Mouse (Mus musculus) forebrain, embryonic 15.5 days (tissue): ENCODE measurements around the gene Tigit. TPM values are rescaled to one million over a fixed set of nuclear protein-coding genes. Genes with fewer than 3 reads are reported as not detected.

Experiments
- ATAC-seq: fragments of 200-750 bp; cut with Nextera tagmentation; replicated peaks from 2 replicates; pipeline ENCODE4 v1.8.0; 2017; ENCODE audit warnings: mild to moderate bottlenecking, moderate TSS enrichment, moderate library complexity
- H3K27ac ChIP-seq: fragments of 300-500 bp; sonication (generic); replicated peaks from 2 replicates; pipeline ENCODE4 v1.5.1; 2015; ENCODE audit warnings: mild to moderate bottlenecking, inconsistent platforms
- H3K27me3 ChIP-seq: fragments of 300-500 bp; sonication (generic); 2 replicates; pipeline ENCODE4 v1.6.1; 2015; ENCODE audit warnings: inconsistent platforms
- H3K36me3 ChIP-seq: fragments of 300-500 bp; sonication (generic); 2 replicates; pipeline ENCODE4 v1.6.1; 2015; ENCODE audit warnings: mild to moderate bottlenecking, inconsistent platforms
- H3K4me1 ChIP-seq: fragments of 300-500 bp; sonication (generic); 2 replicates; pipeline ENCODE4 v1.6.1; 2015; ENCODE audit warnings: inconsistent platforms
- H3K4me2 ChIP-seq: fragments of 300-500 bp; sonication (generic); replicated peaks from 2 replicates; pipeline ENCODE4 v1.6.1; 2015; ENCODE audit warnings: mild to moderate bottlenecking, inconsistent platforms
- H3K4me3 ChIP-seq: fragments of 300-500 bp; sonication (generic); 2 replicates; pipeline ENCODE4 v1.5.1; 2015; ENCODE audit warnings: mild to moderate bottlenecking, inconsistent platforms
- H3K9ac ChIP-seq: fragments of 300-500 bp; sonication (generic); replicated peaks from 2 replicates; pipeline ENCODE4 v1.6.1; 2015; ENCODE audit warnings: mild to moderate bottlenecking, inconsistent platforms
- H3K9me3 ChIP-seq: fragments of 300-500 bp; sonication (generic); 2 replicates; pipeline ENCODE4 v1.6.1; 2016; ENCODE audit warnings: inconsistent platforms
- WGBS: fragments of 180-500 bp; shearing (Covaris S2); methylation state at CpG from one replicate; pipeline ENCODE4 v1.1.7; 2015; ENCODE audit warnings: mixed read lengths; 5-methylcytosine and 5-hydroxymethylcytosine counted together
- polyA plus RNA-seq: library from polyadenylated mRNA; unstranded; fragments of >200 nt; fragmentation: Nextera tagmentation; extraction: Ambion mirVana; gene quantifications from 2 replicates; pipeline ENCODE4 v1.2.1, GENCODE M21; 2015

Tigit gene
- polyA plus RNA-seq, 1 experiment from 2014 or later, result not detected

GRCm38 (mm10) chr16:43661576-43661975 lies 2.4 kb downstream of the Tigit start:
- no peak for ATAC-seq
- Histone ChIP-seq H3K4me3 (no peak overlapping the region), H3K9ac (no peak overlapping the region), H3K4me1 (no peaks in the 10 kb centered on the region), H3K27ac (no peak overlapping the region), H3K36me3 (no peaks in the 10 kb centered on the region), H3K27me3 (no peaks in the 10 kb centered on the region), H3K4me2 (no peak overlapping the region), H3K9me3 (no peaks in the 10 kb centered on the region)
- WGBS, result 98% methylated on average over 5 of the region's 5 CpGs

- ATAC-seq, result no peak
- H3K4me3 ChIP-seq, result no peak overlapping the region
- WGBS, result 92% methylated on average over 6 of the region's 6 CpGs
- no peak overlapping the region for H3K4me2 ChIP-seq
- no peaks in the 10 kb centered on the region for H3K4me1 ChIP-seq
- H3K36me3 ChIP-seq, result no peaks in the 10 kb centered on the region
- H3K9me3 ChIP-seq, result no peaks in the 10 kb centered on the region
- H3K27ac ChIP-seq, result no peak overlapping the region
- no peaks in the 10 kb centered on the region for H3K27me3 ChIP-seq
- H3K9ac ChIP-seq, result no peak overlapping the region
Observed at GRCm38 (mm10) chr16:43655183-43655787, 8.7 kb downstream of the Tigit start.

DNA sequence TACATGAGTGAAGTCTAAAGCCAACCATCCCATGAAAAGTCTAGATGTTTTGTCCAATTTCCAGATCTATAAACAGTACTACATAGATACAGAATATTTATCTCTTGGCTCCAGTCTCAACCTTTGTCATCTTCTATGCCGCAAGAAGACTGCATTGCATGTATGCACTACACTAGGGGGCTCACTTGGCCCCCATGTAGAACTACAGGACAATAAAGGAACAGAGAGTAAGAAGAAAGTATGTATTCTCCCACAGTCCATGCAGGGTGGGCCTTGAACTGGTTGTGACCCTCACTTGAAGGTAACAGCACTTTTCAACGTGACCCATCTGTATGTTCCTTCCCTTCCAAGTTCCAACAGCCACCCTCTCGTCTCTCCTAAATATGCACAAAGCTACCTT lies 9.7 kb downstream of the Tigit start:
- WGBS, result 90% methylated on average over 3 of the region's 3 CpGs
- ATAC-seq, result no peak
- no peaks in the 10 kb centered on the region for H3K36me3 ChIP-seq
- no peak overlapping the region for H3K27ac ChIP-seq
- H3K27me3 ChIP-seq, result no peaks in the 10 kb centered on the region
- no peak overlapping the region for H3K4me2 ChIP-seq
- no peaks in the 10 kb centered on the region for H3K4me1 ChIP-seq
- no peaks in the 10 kb centered on the region for H3K9me3 ChIP-seq
- no peak overlapping the region for H3K4me3 ChIP-seq
- H3K9ac ChIP-seq, result no peak overlapping the region

DNA sequence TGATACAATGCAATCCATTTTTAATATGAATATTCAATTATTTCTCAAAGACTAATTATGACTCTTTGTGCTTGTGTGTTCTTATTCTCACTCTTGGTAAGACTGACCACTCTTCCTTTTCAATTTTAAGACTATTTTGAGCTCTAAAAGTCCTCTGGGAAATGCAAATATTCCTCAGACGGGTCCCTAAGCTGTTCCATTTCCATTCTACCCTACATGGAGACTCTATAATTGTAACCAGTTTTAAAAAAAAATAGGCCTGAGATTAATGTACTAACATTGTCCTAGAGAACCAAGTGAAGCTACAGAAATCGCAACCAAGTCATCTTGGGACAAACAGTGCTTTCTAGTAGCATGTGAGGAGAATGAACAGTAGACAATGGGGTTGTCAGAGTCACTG lies 10.7 kb downstream of the Tigit start:
- no peak overlapping the region for H3K4me2 ChIP-seq
- ATAC-seq, result no peak
- H3K9me3 ChIP-seq, result no peaks in the 10 kb centered on the region
- no peak overlapping the region for H3K4me3 ChIP-seq
- H3K4me1 ChIP-seq, result no peaks in the 10 kb centered on the region
- 93% methylated on average over 2 of the region's 2 CpGs for WGBS
- H3K36me3 ChIP-seq, result no peaks in the 10 kb centered on the region
- H3K27ac ChIP-seq, result no peak overlapping the region
- no peaks in the 10 kb centered on the region for H3K27me3 ChIP-seq
- H3K9ac ChIP-seq, result no peak overlapping the region

DNA sequence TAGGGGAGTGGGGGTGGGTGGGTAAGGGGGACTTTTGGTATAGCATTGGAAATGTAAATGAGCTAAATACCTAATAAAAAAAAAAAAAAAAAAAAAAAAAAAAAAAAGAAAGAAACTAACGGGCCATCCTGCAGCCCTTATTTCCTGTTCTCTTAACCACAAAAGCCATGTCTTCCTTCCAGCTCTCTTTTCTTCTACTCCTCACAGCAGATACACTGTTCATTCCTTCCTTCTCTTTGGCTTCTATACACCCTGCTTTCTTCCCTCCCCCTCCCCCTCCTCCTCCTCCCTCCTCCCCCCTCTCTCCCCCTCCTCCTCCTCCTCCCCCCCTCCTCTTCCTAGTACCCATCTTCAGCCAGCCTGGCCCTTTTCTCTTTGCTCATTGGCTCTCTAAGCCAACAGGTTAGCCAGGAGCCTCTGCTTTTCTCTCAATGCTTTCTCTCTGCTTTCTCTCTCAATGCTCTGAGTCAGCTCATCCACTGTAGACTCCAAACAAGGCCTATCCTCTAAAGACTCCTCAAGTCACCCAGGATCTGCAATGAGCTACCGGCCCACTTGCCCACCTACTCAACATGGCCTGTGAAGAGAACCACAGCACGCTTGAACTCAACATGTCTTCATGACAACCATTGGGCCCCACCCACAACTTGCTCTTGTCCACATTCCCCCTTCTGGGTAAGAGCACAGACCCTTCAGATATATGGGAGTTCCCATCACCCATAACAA lies 13.4 kb downstream of the Tigit start:
- Histone ChIP-seq H3K9ac (no peak overlapping the region), H3K4me2 (no peak overlapping the region), H3K9me3 (no peaks in the 10 kb centered on the region), H3K27ac (no peak overlapping the region), H3K4me1 (no peaks in the 10 kb centered on the region), H3K36me3 (no peaks in the 10 kb centered on the region), H3K27me3 (no peaks in the 10 kb centered on the region), H3K4me3 (no peak overlapping the region)
- ATAC-seq, result no peak
- 98% methylated on average over 2 of the region's 3 CpGs for WGBS

DNA sequence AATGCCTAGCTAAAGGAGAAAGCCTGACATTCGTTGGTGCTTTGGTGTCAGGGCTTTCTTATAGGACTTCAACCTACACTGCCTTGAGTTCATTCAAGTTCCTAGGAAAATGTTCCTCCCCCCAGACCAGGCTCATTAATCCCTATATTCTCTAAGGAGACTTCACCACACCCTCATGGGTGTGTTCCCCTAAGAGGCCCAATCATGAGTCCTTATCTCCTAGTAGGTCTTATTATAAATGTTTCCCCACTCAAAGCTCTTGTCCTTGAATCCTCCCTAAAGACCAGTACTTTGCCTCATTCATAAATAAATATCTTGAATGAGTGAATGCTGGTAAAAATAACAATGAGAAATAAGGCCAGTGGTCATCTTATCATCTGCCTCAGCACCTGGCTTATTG lies 16.3 kb downstream of the Tigit start:
- no peaks in the 10 kb centered on the region for H3K27me3 ChIP-seq
- no peak overlapping the region for H3K27ac ChIP-seq
- H3K4me3 ChIP-seq, result no peak overlapping the region
- H3K9me3 ChIP-seq, result no peaks in the 10 kb centered on the region
- H3K9ac ChIP-seq, result no peak overlapping the region
- 94% methylated on average over 1 of the region's 1 CpGs for WGBS
- H3K4me1 ChIP-seq, result no peaks in the 10 kb centered on the region
- ATAC-seq, result no peak
- H3K4me2 ChIP-seq, result no peak overlapping the region
- 0 out of 2 replicates have a peak, but pooled peaks cover 5% of the 10 kb centered on the region for H3K36me3 ChIP-seq

DNA sequence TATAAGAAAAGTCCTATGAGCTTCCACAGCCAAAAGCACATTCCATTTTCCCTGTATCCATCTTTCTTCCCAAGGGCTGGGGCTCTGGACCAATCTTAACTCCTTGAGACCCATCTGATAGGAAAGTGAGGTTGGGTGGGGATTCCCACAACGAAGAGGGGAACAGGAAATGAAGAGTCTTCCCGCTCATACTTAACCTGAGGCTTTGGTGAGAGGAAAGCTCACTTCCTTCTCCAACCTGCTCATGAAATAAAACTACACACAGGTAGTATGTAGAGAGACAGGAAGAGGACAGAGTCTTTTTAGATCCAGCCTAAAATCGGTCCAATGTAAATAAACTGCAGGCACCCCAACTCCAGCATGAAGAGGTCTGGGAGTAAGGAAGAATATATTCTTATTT lies 17.0 kb downstream of the Tigit start:
- no peak overlapping the region for H3K4me3 ChIP-seq

GRCm38 (mm10) chr16:43645879-43646278 lies 18.1 kb downstream of the Tigit start:
- Histone ChIP-seq H3K9ac (no peak overlapping the region), H3K36me3 (0 out of 2 replicates have a peak, but pooled peaks cover 6% of the 10 kb centered on the region), H3K9me3 (no peaks in the 10 kb centered on the region), H3K4me2 (no peak overlapping the region), H3K4me3 (no peak overlapping the region), H3K27ac (no peak overlapping the region), H3K4me1 (no peaks in the 10 kb centered on the region), H3K27me3 (no peaks in the 10 kb centered on the region)
- no peak for ATAC-seq
- WGBS, result 78% methylated on average over 4 of the region's 4 CpGs

More for the DNA sequence above, 17.0 kb downstream of the Tigit start:
- Histone ChIP-seq H3K4me2 (no peak overlapping the region), H3K9me3 (no peaks in the 10 kb centered on the region), H3K36me3 (0 out of 2 replicates have a peak, but pooled peaks cover 6% of the 10 kb centered on the region), H3K9ac (no peak overlapping the region), H3K4me1 (no peaks in the 10 kb centered on the region), H3K27me3 (no peaks in the 10 kb centered on the region), H3K27ac (no peak overlapping the region)
- WGBS, result 90% methylated on average over 3 of the region's 3 CpGs
- ATAC-seq, result no peak

DNA sequence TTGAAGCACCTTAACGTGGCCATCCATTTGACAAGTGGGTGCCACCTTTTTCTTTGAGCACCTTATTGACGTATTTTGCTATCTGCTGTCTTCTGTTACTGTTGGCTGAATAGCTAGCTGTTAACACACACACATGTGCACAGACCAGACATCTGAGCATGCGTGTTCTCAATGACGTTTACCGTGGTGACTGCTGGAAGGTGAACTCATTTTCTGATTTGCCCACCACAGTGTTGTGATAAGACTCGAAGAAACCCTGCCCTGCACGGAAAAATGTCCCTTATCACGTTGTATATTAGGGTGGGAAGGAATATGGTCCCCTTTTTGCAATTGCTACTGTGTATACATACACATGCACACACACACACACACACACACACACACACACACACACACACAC lies 22.7 kb downstream of the Tigit start:
- Histone ChIP-seq H3K4me2 (no peak overlapping the region), H3K9me3 (no peaks in the 10 kb centered on the region), H3K36me3 (0 out of 2 replicates have a peak, but pooled peaks cover 9% of the 10 kb centered on the region), H3K9ac (no peak overlapping the region), H3K27me3 (no peaks in the 10 kb centered on the region), H3K27ac (no peak overlapping the region), H3K4me1 (no peaks in the 10 kb centered on the region), H3K4me3 (no peak overlapping the region)
- ATAC-seq, result no peak
- 87% methylated on average over 8 of the region's 8 CpGs for whole genome bisulfite sequencing

- Histone ChIP-seq H3K27me3 (no peaks in the 10 kb centered on the region), H3K4me3 (no peak overlapping the region), H3K4me1 (no peaks in the 10 kb centered on the region), H3K4me2 (no peak overlapping the region), H3K9ac (no peak overlapping the region), H3K27ac (peak overlapping the region; percentile 49), H3K36me3 (peaks cover 8% of the 10 kb centered on the region; the same call in 1 of the 2 replicates), H3K9me3 (no peaks in the 10 kb centered on the region)
- peak; percentile 48; the same call in 1 of the 2 replicates for ATAC-seq
- WGBS, result 78% methylated on average over 21 of the region's 21 CpGs
Observed at GRCm38 (mm10) chr16:43638406-43639049, 25.4 kb downstream of the Tigit start.

DNA sequence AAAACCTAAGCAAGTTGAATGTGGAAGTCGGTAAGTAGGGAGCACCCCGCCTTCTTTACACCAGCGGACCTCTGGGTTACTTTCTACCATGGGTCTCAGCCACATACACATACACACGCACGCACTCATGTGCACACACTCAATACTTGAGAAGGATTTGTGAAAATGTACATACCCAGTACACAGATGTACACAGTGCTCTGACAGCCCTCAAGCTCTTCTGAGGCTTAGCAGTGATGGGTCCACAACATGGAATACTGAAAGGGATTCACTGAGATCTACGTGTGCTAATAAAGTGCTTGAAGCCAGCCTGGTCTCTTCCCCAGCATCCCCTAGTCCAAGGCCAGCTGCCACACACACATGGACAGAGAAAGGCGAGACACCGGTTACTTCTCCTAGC lies 26.7 kb downstream of the Tigit start:
- H3K9ac ChIP-seq, result no peak overlapping the region
- no peaks in the 10 kb centered on the region for H3K4me1 ChIP-seq
- H3K36me3 ChIP-seq, result peaks cover 4% of the 10 kb centered on the region; the same call in 1 of the 2 replicates
- no peak overlapping the region for H3K27ac ChIP-seq
- no peaks in the 10 kb centered on the region for H3K27me3 ChIP-seq
- H3K4me2 ChIP-seq, result no peak overlapping the region
- WGBS, result 88% methylated on average over 8 of the region's 8 CpGs
- H3K9me3 ChIP-seq, result no peaks in the 10 kb centered on the region
- no peak overlapping the region for H3K4me3 ChIP-seq
- no peak for ATAC-seq

DNA sequence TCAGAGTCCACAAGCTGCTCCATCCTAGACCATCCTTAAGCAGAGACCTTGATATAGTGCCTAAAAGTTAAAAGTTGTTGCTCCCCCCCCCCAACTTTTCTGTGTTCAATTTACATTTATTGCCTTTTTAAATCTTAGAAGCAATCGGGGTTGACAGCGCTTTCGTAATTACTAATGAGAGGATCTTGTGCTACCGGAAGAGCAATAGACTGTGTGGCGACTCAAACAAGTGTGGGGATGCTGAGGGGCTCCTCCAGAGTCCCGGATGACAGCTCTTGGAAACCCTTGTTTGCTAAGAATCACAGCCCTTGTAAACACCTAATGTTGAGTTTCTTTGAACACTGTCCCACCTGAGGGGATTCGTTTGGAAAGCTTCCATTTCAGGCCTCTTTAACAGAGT lies 29.9 kb downstream of the Tigit start:
- Histone ChIP-seq H3K4me2 (no peak overlapping the region), H3K9me3 (no peaks in the 10 kb centered on the region), H3K27me3 (no peaks in the 10 kb centered on the region), H3K36me3 (peaks cover 8% of the 10 kb centered on the region; the same call in 1 of the 2 replicates), H3K4me1 (peaks cover 4% of the 10 kb centered on the region), H3K27ac (no peak overlapping the region), H3K4me3 (no peak overlapping the region), H3K9ac (no peak overlapping the region)
- ATAC-seq, result no peak
- WGBS, result 93% methylated on average over 7 of the region's 7 CpGs
